Mouse (Mus musculus): ENCODE results near the gene Tarbp1. TPM values are rescaled to one million over a fixed set of nuclear protein-coding genes. Genes with fewer than 3 reads are reported as not detected.
"Not testable (repeated sequence)": the region's sequence is repeated elsewhere in the genome, so short reads cannot be mapped to it uniquely, and the experiment has no call there.

The Tarbp1 gene
- total RNA-seq, 2 experiments from 2014 or later, result 3.5 to 4.1 TPM

- no peak for DNase-seq (ENCODE audit: extremely low spot score in 1 of 2, low spot score in 1 of 2)
Observed at GRCm38 (mm10) chr8:126494160-126495110, 19.6 kb upstream of the Tarbp1 start.

GRCm38 (mm10) chr8:126482938-126483337 is 8.1 kb upstream of the Tarbp1 start:
- DNase-seq (ENCODE audit: extremely low spot score in 1 of 2, low spot score in 1 of 2), result peak; percentile 51 to 86

- DNase-seq (ENCODE audit: extremely low spot score in 1 of 2, low spot score in 1 of 2), result no peak
Observed at GRCm38 (mm10) chr8:126482348-126482720, 7.5 kb upstream of the Tarbp1 start.

GRCm38 (mm10) chr8:126481494-126482347 is 6.9 kb upstream of the Tarbp1 start:
- peak; percentile 40 to 75 for DNase-seq (ENCODE audit: extremely low spot score in 1 of 2, low spot score in 1 of 2)

GRCm38 (mm10) chr8:126480366-126480765 is 5.5 kb upstream of the Tarbp1 start:
- no peak for DNase-seq (ENCODE audit: extremely low spot score in 1 of 2, low spot score in 1 of 2)

GRCm38 (mm10) chr8:126478714-126479113 is 3.8 kb upstream of the Tarbp1 start:
- no peak for DNase-seq (ENCODE audit: extremely low spot score in 1 of 2, low spot score in 1 of 2)

- not testable (repeated sequence) for DNase-seq (ENCODE audit: extremely low spot score in 1 of 2, low spot score in 1 of 2)
Observed at GRCm38 (mm10) chr8:126476151-126476855, 1.4 kb upstream of the Tarbp1 start.

- DNase-seq (ENCODE audit: extremely low spot score in 1 of 2, low spot score in 1 of 2), result not testable (repeated sequence)
Observed at GRCm38 (mm10) chr8:126475738-126476137, 873 bp upstream of the Tarbp1 start.

- DNase-seq (ENCODE audit: extremely low spot score in 1 of 2, low spot score in 1 of 2), result no peak
Observed at GRCm38 (mm10) chr8:126473802-126474298, 1.0 kb downstream of the Tarbp1 start.

- DNase-seq (ENCODE audit: extremely low spot score in 1 of 2, low spot score in 1 of 2), result no peak
Observed at GRCm38 (mm10) chr8:126464071-126464470, 10.8 kb downstream of the Tarbp1 start.

GRCm38 (mm10) chr8:126461735-126462134 is 13.1 kb downstream of the Tarbp1 start:
- DNase-seq (ENCODE audit: extremely low spot score in 1 of 2, low spot score in 1 of 2), result no peak

- peak in 1 of 2 experiments; percentile 61 for DNase-seq (ENCODE audit: extremely low spot score in 1 of 2, low spot score in 1 of 2)
Observed at GRCm38 (mm10) chr8:126460274-126460673, 14.6 kb downstream of the Tarbp1 start.

- DNase-seq (ENCODE audit: extremely low spot score in 1 of 2, low spot score in 1 of 2), result no peak
Observed at GRCm38 (mm10) chr8:126455383-126455782, 19.5 kb downstream of the Tarbp1 start.

GRCm38 (mm10) chr8:126451158-126451557 is 23.7 kb downstream of the Tarbp1 start:
- no peak for DNase-seq (ENCODE audit: extremely low spot score in 1 of 2, low spot score in 1 of 2)

GRCm38 (mm10) chr8:126438937-126439336 is 35.9 kb downstream of the Tarbp1 start:
- DNase-seq (ENCODE audit: extremely low spot score in 1 of 2, low spot score in 1 of 2), result no peak

- DNase-seq (ENCODE audit: extremely low spot score in 1 of 2, low spot score in 1 of 2), result no peak
Observed at GRCm38 (mm10) chr8:126433827-126434226, 41.0 kb downstream of the Tarbp1 start.

- DNase-seq (ENCODE audit: extremely low spot score in 1 of 2, low spot score in 1 of 2), result no peak
Observed at GRCm38 (mm10) chr8:126429635-126430034, 45.2 kb downstream of the Tarbp1 start.

- no peak for DNase-seq (ENCODE audit: extremely low spot score in 1 of 2, low spot score in 1 of 2)
Observed at GRCm38 (mm10) chr8:126424946-126425345, 49.9 kb downstream of the Tarbp1 start.

GRCm38 (mm10) chr8:126424163-126424562 is 50.7 kb downstream of the Tarbp1 start:
- no peak for DNase-seq (ENCODE audit: extremely low spot score in 1 of 2, low spot score in 1 of 2)

- no peak for DNase-seq (ENCODE audit: extremely low spot score in 1 of 2, low spot score in 1 of 2)
Observed at GRCm38 (mm10) chr8:126422920-126423300, 52.0 kb downstream of the Tarbp1 start.

All from layer of hippocampus, postnatal 25 days (tissue).